Mouse (Mus musculus): ENCODE results near the gene Rgs13. TPM values are rescaled to one million over a fixed set of nuclear protein-coding genes. Genes with fewer than 3 reads are reported as not detected.
A peak's percentile ranks its signal among the peaks of the same experiment; 100 is the strongest.

Gene Rgs13
- polyA plus RNA-seq, 1 experiment from 2014 or later = not detected

DNA sequence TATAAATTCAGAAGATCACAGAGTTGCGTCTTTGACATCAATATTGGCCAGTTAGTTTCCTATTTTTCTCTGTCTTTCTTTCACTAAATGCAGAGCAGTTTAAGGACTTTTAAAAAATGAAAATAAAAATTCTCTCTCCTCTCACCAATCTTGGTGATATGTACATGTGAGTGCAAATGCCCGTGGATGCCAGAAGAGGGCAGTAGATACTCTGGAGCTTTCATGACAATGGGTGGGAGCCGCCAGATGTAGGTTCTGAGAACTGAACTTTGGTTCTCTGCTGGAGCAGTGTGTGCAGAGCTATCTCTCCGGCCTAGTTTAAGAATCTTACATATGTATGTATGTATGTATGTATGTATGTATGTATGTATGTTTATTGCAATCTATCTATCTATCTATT, 2.4 kb upstream of the Rgs13 start:
- ATAC-seq (replicated peaks; ENCODE audit: low FRiP score, low read depth) (no peak), DNase-seq (ENCODE audit: low spot score) (no peak)
- H3K4me1 ChIP-seq (replicated peaks; ENCODE audit: insufficient read depth, low read length) = no peaks in the 10 kb centered on the region
- 91% methylated on average over 4 of the region's 4 CpGs for WGBS
- no peak overlapping the region for H3K9ac ChIP-seq (ENCODE audit: low read depth, low read length)
- no peak overlapping the region for H3K27ac ChIP-seq
- peak; percentile 20; the same call in 1 of the 2 replicates for TF ChIP-seq CTCF (IDR thresholded peaks at IDR 0.05; ENCODE audit: low read depth)
- no peaks in the 10 kb centered on the region for H3K36me3 ChIP-seq (ENCODE audit: insufficient read depth, low read length)
- H3K4me3 ChIP-seq (replicated peaks; ENCODE audit: low read depth, low read length) = no peak overlapping the region
- H3K27me3 ChIP-seq (ENCODE audit: insufficient read depth, low read length) = no peaks in the 10 kb centered on the region
- H3K4me2 ChIP-seq (ENCODE audit: low read length) = no peak overlapping the region
- H3K9me3 ChIP-seq (replicated peaks; ENCODE audit: low read length) = no peaks in the 10 kb centered on the region

- no peak for TF ChIP-seq CTCF (IDR thresholded peaks at IDR 0.05; ENCODE audit: low read depth)
- Histone ChIP-seq H3K9ac (ENCODE audit: low read depth, low read length) (no peak overlapping the region), H3K4me3 (replicated peaks; ENCODE audit: low read depth, low read length) (no peak overlapping the region), H3K9me3 (replicated peaks; ENCODE audit: low read length) (no peaks in the 10 kb centered on the region), H3K4me2 (ENCODE audit: low read length) (no peak overlapping the region), H3K27ac (no peak overlapping the region), H3K36me3 (ENCODE audit: insufficient read depth, low read length) (no peaks in the 10 kb centered on the region), H3K27me3 (ENCODE audit: insufficient read depth, low read length) (no peaks in the 10 kb centered on the region), H3K4me1 (replicated peaks; ENCODE audit: insufficient read depth, low read length) (no peaks in the 10 kb centered on the region)
- 70% methylated on average over 9 of the region's 9 CpGs for whole genome bisulfite sequencing
- ATAC-seq (replicated peaks; ENCODE audit: low FRiP score, low read depth) (no peak), DNase-seq (ENCODE audit: low spot score) (no peak)
Measured at GRCm38 (mm10) chr1:144178281-144178957, 1.2 kb upstream of the Rgs13 start.

- DNase-seq (ENCODE audit: low spot score) (no peak), ATAC-seq (replicated peaks; ENCODE audit: low FRiP score, low read depth) (no peak)
- no peak overlapping the region for H3K4me2 ChIP-seq (ENCODE audit: low read length)
- no peaks in the 10 kb centered on the region for H3K4me1 ChIP-seq (replicated peaks; ENCODE audit: insufficient read depth, low read length)
- no peak for TF ChIP-seq CTCF (IDR thresholded peaks at IDR 0.05; ENCODE audit: low read depth)
- H3K27ac ChIP-seq = no peak overlapping the region
- H3K27me3 ChIP-seq (ENCODE audit: insufficient read depth, low read length) = no peaks in the 10 kb centered on the region
- no peaks in the 10 kb centered on the region for H3K9me3 ChIP-seq (replicated peaks; ENCODE audit: low read length)
- H3K4me3 ChIP-seq (replicated peaks; ENCODE audit: low read depth, low read length) = no peak overlapping the region
- no peak overlapping the region for H3K9ac ChIP-seq (ENCODE audit: low read depth, low read length)
- no peaks in the 10 kb centered on the region for H3K36me3 ChIP-seq (ENCODE audit: insufficient read depth, low read length)
Measured at GRCm38 (mm10) chr1:144177620-144178019, 448 bp upstream of the Rgs13 start.

GRCm38 (mm10) chr1:144174760-144175159, 2.4 kb downstream of the Rgs13 start:
- Histone ChIP-seq H3K4me2 (ENCODE audit: low read length) (no peak overlapping the region), H3K36me3 (ENCODE audit: insufficient read depth, low read length) (no peaks in the 10 kb centered on the region), H3K4me1 (replicated peaks; ENCODE audit: insufficient read depth, low read length) (no peaks in the 10 kb centered on the region), H3K9me3 (replicated peaks; ENCODE audit: low read length) (no peaks in the 10 kb centered on the region), H3K4me3 (replicated peaks; ENCODE audit: low read depth, low read length) (no peak overlapping the region), H3K27ac (no peak overlapping the region), H3K9ac (ENCODE audit: low read depth, low read length) (no peak overlapping the region), H3K27me3 (ENCODE audit: insufficient read depth, low read length) (no peaks in the 10 kb centered on the region)
- no peak for ATAC-seq (replicated peaks; ENCODE audit: low FRiP score, low read depth)
- TF ChIP-seq CTCF (IDR thresholded peaks at IDR 0.05; ENCODE audit: low read depth) = no peak
- no peak for DNase-seq (ENCODE audit: low spot score)
- 89% methylated on average over 6 of the region's 6 CpGs for WGBS

- H3K4me1 ChIP-seq (replicated peaks; ENCODE audit: insufficient read depth, low read length) = no peaks in the 10 kb centered on the region
- 64% methylated on average over 2 of the region's 2 CpGs for WGBS
- H3K27me3 ChIP-seq (ENCODE audit: insufficient read depth, low read length) = no peaks in the 10 kb centered on the region
- no peaks in the 10 kb centered on the region for H3K36me3 ChIP-seq (ENCODE audit: insufficient read depth, low read length)
- ATAC-seq (replicated peaks; ENCODE audit: low FRiP score, low read depth) = no peak
- H3K4me3 ChIP-seq (replicated peaks; ENCODE audit: low read depth, low read length) = no peak overlapping the region
- no peaks in the 10 kb centered on the region for H3K9me3 ChIP-seq (replicated peaks; ENCODE audit: low read length)
- no peak for TF ChIP-seq CTCF (IDR thresholded peaks at IDR 0.05; ENCODE audit: low read depth)
- DNase-seq (ENCODE audit: low spot score) = no peak
- no peak overlapping the region for H3K27ac ChIP-seq
- H3K9ac ChIP-seq (ENCODE audit: low read depth, low read length) = no peak overlapping the region
- no peak overlapping the region for H3K4me2 ChIP-seq (ENCODE audit: low read length)
Measured at GRCm38 (mm10) chr1:144173568-144174036, 3.6 kb downstream of the Rgs13 start.

DNA sequence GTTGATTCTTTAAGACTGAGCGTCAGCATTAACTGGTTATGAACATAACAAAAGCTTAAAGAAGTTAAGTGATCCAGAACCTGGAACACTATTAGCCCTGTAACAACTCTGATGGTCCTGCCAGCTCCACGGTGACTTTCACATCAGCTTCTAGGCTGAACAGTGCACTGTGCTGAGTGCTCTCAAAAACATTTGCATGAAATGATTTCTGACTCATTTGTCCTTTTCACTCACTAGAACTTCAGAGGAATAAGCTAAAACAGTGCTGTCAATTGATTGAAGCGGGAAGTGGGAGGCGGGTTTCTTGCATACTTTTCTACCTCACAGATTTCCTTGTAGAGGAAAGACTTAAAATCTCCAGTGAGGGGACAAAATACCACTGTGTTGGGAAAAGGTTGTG, 8.3 kb downstream of the Rgs13 start:
- H3K9ac ChIP-seq (ENCODE audit: low read depth, low read length) = no peak overlapping the region
- H3K4me2 ChIP-seq (ENCODE audit: low read length) = no peak overlapping the region
- H3K27me3 ChIP-seq (ENCODE audit: insufficient read depth, low read length) = no peaks in the 10 kb centered on the region
- H3K36me3 ChIP-seq (ENCODE audit: insufficient read depth, low read length) = no peaks in the 10 kb centered on the region
- H3K4me1 ChIP-seq (replicated peaks; ENCODE audit: insufficient read depth, low read length) = no peaks in the 10 kb centered on the region
- no peak for DNase-seq (ENCODE audit: low spot score)
- no peak for TF ChIP-seq CTCF (IDR thresholded peaks at IDR 0.05; ENCODE audit: low read depth)
- H3K27ac ChIP-seq = no peak overlapping the region
- WGBS = 79% methylated on average over 4 of the region's 4 CpGs
- no peaks in the 10 kb centered on the region for H3K9me3 ChIP-seq (replicated peaks; ENCODE audit: low read length)
- no peak overlapping the region for H3K4me3 ChIP-seq (replicated peaks; ENCODE audit: low read depth, low read length)
- ATAC-seq (replicated peaks; ENCODE audit: low FRiP score, low read depth) = no peak

GRCm38 (mm10) chr1:144167761-144168160, 9.4 kb downstream of the Rgs13 start:
- DNase-seq (ENCODE audit: low spot score) = no peak
- no peak overlapping the region for H3K27ac ChIP-seq
- H3K4me3 ChIP-seq (replicated peaks; ENCODE audit: low read depth, low read length) = no peak overlapping the region
- no peak overlapping the region for H3K4me2 ChIP-seq (ENCODE audit: low read length)
- no peaks in the 10 kb centered on the region for H3K27me3 ChIP-seq (ENCODE audit: insufficient read depth, low read length)
- no peak for TF ChIP-seq CTCF (IDR thresholded peaks at IDR 0.05; ENCODE audit: low read depth)
- no peaks in the 10 kb centered on the region for H3K9me3 ChIP-seq (replicated peaks; ENCODE audit: low read length)
- H3K4me1 ChIP-seq (replicated peaks; ENCODE audit: insufficient read depth, low read length) = no peaks in the 10 kb centered on the region
- no peak overlapping the region for H3K9ac ChIP-seq (ENCODE audit: low read depth, low read length)
- no peak for ATAC-seq (replicated peaks; ENCODE audit: low FRiP score, low read depth)
- no peaks in the 10 kb centered on the region for H3K36me3 ChIP-seq (ENCODE audit: insufficient read depth, low read length)
- 67% methylated on average over 1 of the region's 1 CpGs for WGBS
